22 mouse cellular contexts compared by ENCODE assay signal in the genomic region with DNA sequence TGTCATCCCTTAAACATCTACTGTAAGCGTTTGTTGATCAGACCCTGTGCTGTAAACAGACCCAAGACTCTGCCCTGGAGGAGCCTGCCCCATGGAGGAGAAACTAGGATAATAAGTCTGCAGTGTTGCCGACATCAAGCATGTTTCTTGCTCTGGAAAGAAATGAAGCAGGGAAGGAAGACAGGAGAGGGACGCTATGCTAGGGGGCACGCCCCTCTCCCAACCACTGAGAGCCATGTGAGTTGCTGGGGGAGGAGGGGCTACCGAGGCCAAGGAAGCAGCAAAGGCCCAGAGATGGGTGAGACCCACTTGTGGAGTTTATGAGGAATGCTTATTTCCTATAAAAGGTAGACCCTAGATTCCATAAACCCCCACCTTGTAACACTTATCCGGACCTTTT. TPM values are rescaled to one million over a fixed set of nuclear protein-coding genes. Genes with fewer than 3 reads are reported as not detected.
DNase-seq lines count a peak whose midpoint lies in the region; ATAC-seq and TF ChIP-seq lines count a peak whose summit lies in the region.
"Had no signal": no experiment of that assay in that cellular context is flagged by ENCODE, and none has a peak within 500 bp of the region (broad histone marks: within the 10 kb centered on the region; RNA-seq: fewer than 3 reads in every experiment).

No protein-coding gene starts in this region.

- WGBS in forebrain, embryonic 12.5 days: 20% methylated on average over 6 of the region's 6 CpGs
- WGBS in limb, embryonic 14.5 days: 28% methylated on average over 6 of the region's 6 CpGs

- ATAC-seq in forebrain, embryonic 12.5 days (ENCODE audit: low FRiP score): no peak
- no peak for ATAC-seq in limb, embryonic 14.5 days (ENCODE audit: low FRiP score, low read depth)
- ATAC-seq: intestine, embryonic 15.5 days had no signal

- TF ChIP-seq POLR2A in ES-Bruce4 (IDR thresholded peaks at IDR 0.05; ENCODE audit: insufficient read depth, low read length): no peak
- no peak for TF ChIP-seq POLR2A in limb, embryonic 14.5 days (IDR thresholded peaks at IDR 0.05; ENCODE audit: borderline replicate concordance, extremely low read depth, insufficient read depth, insufficient read length)

- 0 out of 2 replicates have a peak, but pooled peaks cover 2% of the 10 kb centered on the region for H3K36me3 ChIP-seq in ES-Bruce4 (ENCODE audit: control insufficient read depth, insufficient read depth, low read length, poor library complexity, severe bottlenecking)
- H3K36me3 ChIP-seq in forebrain, embryonic 12.5 days (replicated peaks): peaks cover 16% of the 10 kb centered on the region
- peaks cover 11% of the 10 kb centered on the region; the same call in 1 of the 2 replicates for H3K36me3 ChIP-seq in limb, embryonic 14.5 days (ENCODE audit: control insufficient read depth, insufficient read depth, low read length)
- H3K36me3 ChIP-seq: intestine, embryonic 15.5 days had no signal

- peaks cover 18% of the 10 kb centered on the region for H3K9me3 ChIP-seq in ES-Bruce4 (replicated peaks; ENCODE audit: control insufficient read depth, insufficient read depth, low read length, poor library complexity, severe bottlenecking)
- no peaks in the 10 kb centered on the region for H3K9me3 ChIP-seq in forebrain, embryonic 12.5 days
- no peaks in the 10 kb centered on the region for H3K9me3 ChIP-seq in limb, embryonic 14.5 days (ENCODE audit: control insufficient read depth, low read length)
- H3K9me3 ChIP-seq: intestine, embryonic 15.5 days; limb, embryonic 13.5 days had no signal

- no peaks in the 10 kb centered on the region for H3K27me3 ChIP-seq in ES-Bruce4 (ENCODE audit: control insufficient read depth, insufficient read depth, low read length, poor library complexity, severe bottlenecking)
- H3K27me3 ChIP-seq in forebrain, embryonic 12.5 days: no peaks in the 10 kb centered on the region
- H3K27me3 ChIP-seq in limb, embryonic 14.5 days (ENCODE audit: control insufficient read depth, insufficient read depth, low read length): no peaks in the 10 kb centered on the region
- H3K27me3 ChIP-seq: intestine, embryonic 15.5 days; limb, embryonic 13.5 days had no signal

- H3K27ac ChIP-seq in layer of hippocampus, adult 2 months: peak overlapping the region; percentile 85
- H3K27ac ChIP-seq in ES-Bruce4 (ENCODE audit: insufficient read depth, low read length): 0 out of 2 replicates have a peak overlapping the region, but pooled peaks have one; percentile 64
- H3K27ac ChIP-seq in forebrain, embryonic 12.5 days: 0 out of 2 replicates have a peak overlapping the region, but pooled peaks have one; percentile 19
- H3K27ac ChIP-seq in limb, embryonic 14.5 days (replicated peaks; ENCODE audit: low read depth, low read length): no peak overlapping the region
- H3K27ac ChIP-seq: gastrocnemius, adult 2 months; heart, adult 2 months; intestine, embryonic 15.5 days; kidney, postnatal 0 days; limb, embryonic 13.5 days; macrophage had no signal

- DNase-seq in layer of hippocampus, adult 2 months (ENCODE audit: low spot score in 2 of 2): no peak
- no peak for DNase-seq in layer of hippocampus, adult 11-12 months (ENCODE audit: low spot score)
- no peak for DNase-seq in limb, embryonic 14.5 days (ENCODE audit: low spot score)
- no peak for DNase-seq in ovary, postnatal 36 days (ENCODE audit: low spot score)
- no peak for DNase-seq in left cerebral cortex, postnatal 36 days (ENCODE audit: low spot score in 2 of 2)
- DNase-seq in embryo, embryonic 11 days: no peak
- DNase-seq: B cell, adult 2 months; cerebellum, postnatal 25 days; gastrocnemius, adult 2 months; heart, adult 2 months; heart, postnatal 14 days; lung, adult 18-20 months; thymus, adult 18-20 months had no signal

- H3K9ac ChIP-seq in ES-Bruce4 (ENCODE audit: low read depth, poor library complexity, severe bottlenecking): no peak overlapping the region
- no peak overlapping the region for H3K9ac ChIP-seq in forebrain, embryonic 12.5 days
- H3K9ac ChIP-seq in limb, embryonic 14.5 days (ENCODE audit: low read depth, low read length, severe bottlenecking): peak overlapping the region; percentile 12; the same call in 1 of the 2 replicates
- H3K9ac ChIP-seq: intestine, embryonic 15.5 days had no signal

- no peak overlapping the region for H3K4me2 ChIP-seq in forebrain, embryonic 12.5 days
- no peak overlapping the region for H3K4me2 ChIP-seq in limb, embryonic 14.5 days (replicated peaks; ENCODE audit: low read depth, low read length, severe bottlenecking)
- H3K4me2 ChIP-seq: intestine, embryonic 15.5 days; limb, embryonic 13.5 days had no signal

- H3K4me1 ChIP-seq in ES-Bruce4 (ENCODE audit: control insufficient read depth, insufficient read depth, low read length): no peaks in the 10 kb centered on the region
- H3K4me1 ChIP-seq in forebrain, embryonic 12.5 days: peaks cover 15% of the 10 kb centered on the region
- H3K4me1 ChIP-seq in limb, embryonic 14.5 days (ENCODE audit: control insufficient read depth, insufficient read depth, low read length): no peaks in the 10 kb centered on the region

- intact Hi-C loops in left cerebral cortex, postnatal 36 days (cut with DNase I): no loop called here

- peak overlapping the region; percentile 6; the same call in 1 of the 2 replicates for H3K4me3 ChIP-seq in layer of hippocampus, adult 2 months
- no peak overlapping the region for H3K4me3 ChIP-seq in ES-Bruce4 (ENCODE audit: low read depth, low read length)
- H3K4me3 ChIP-seq in forebrain, embryonic 12.5 days (replicated peaks): no peak overlapping the region
- no peak overlapping the region for H3K4me3 ChIP-seq in limb, embryonic 14.5 days (replicated peaks; ENCODE audit: low read length)
- H3K4me3 ChIP-seq: gastrocnemius, adult 2 months; heart, adult 2 months; intestine, embryonic 15.5 days; limb, embryonic 13.5 days had no signal

- no peak for TF ChIP-seq CTCF in layer of hippocampus, adult 2 months (conservative IDR thresholded peaks at IDR 0.05)
- no peak for TF ChIP-seq CTCF in ES-Bruce4 (IDR thresholded peaks at IDR 0.05; ENCODE audit: low read depth, low read length)

- TF ChIP-seq EP300 in ES-Bruce4 (IDR thresholded peaks at IDR 0.05; ENCODE audit: insufficient read depth, low read depth, low read length): no peak

RNA-seq across cellular contexts. Expression of gene Prnd, which starts 17.6 kb away (rescaled TPM):
- total RNA-seq in layer of hippocampus, adult 2 months (2021): not detected
- 1.1 and 2.0 TPM in 2 replicates for polyA plus RNA-seq in ES-Bruce4 (2011; ENCODE audit: insufficient read depth, insufficient read length, low read depth, missing spikeins)
- 7.0 and 7.3 TPM in 2 replicates for polyA plus RNA-seq in forebrain, embryonic 12.5 days (2016; fragmentation: Nextera tagmentation; extraction: Ambion mirVana)
- 41.2 and 46.2 TPM in 2 replicates for polyA plus RNA-seq in limb, embryonic 14.5 days (2012; rRNA removed)
- polyA plus RNA-seq in limb, embryonic 14.5 days (2014; fragmentation: Nextera tagmentation; extraction: Ambion mirVana): 44.6 and 50.5 TPM in 2 replicates
- under 1 TPM in 1 of 2 experiments, not detected in 1; 0.20 TPM for total RNA-seq in left cerebral cortex, postnatal 36 days (2021)
- total RNA-seq: monocyte, adult 5-6 weeks had no signal
- polyA plus RNA-seq: macrophage had no signal

RNA-seq across cellular contexts. Expression of gene Prn, which starts 23.3 kb away (rescaled TPM):
- not detected for total RNA-seq in layer of hippocampus, adult 2 months (2021)
- polyA plus RNA-seq in ES-Bruce4 (2011; ENCODE audit: insufficient read depth, insufficient read length, low read depth, missing spikeins): not detected in 2 replicates
- not detected in 2 replicates for polyA plus RNA-seq in forebrain, embryonic 12.5 days (2016; fragmentation: Nextera tagmentation; extraction: Ambion mirVana)
- 0.12 TPM in 1 of 2 replicates, not detected in the other for polyA plus RNA-seq in limb, embryonic 14.5 days (2012; rRNA removed)
- not detected in 2 replicates for polyA plus RNA-seq in limb, embryonic 14.5 days (2014; fragmentation: Nextera tagmentation; extraction: Ambion mirVana)
- total RNA-seq in left cerebral cortex, postnatal 36 days (2021): under 1 TPM in 1 of 2 experiments, not detected in 1; 0.35 TPM
- total RNA-seq: monocyte, adult 5-6 weeks had no signal
- polyA plus RNA-seq: embryonic facial prominence, embryonic 11.5 days; heart, adult 2 months; limb, embryonic 13.5 days; macrophage; neural tube, embryonic 14.5 days had no signal

RNA-seq across cellular contexts. Expression of gene Prnp, which starts 23.3 kb away (rescaled TPM):
- 100 to 1,000 TPM; 984 to 990 TPM for total RNA-seq in layer of hippocampus, adult 2 months (2021)
- polyA plus RNA-seq in ES-Bruce4 (2011; ENCODE audit: insufficient read depth, insufficient read length, low read depth, missing spikeins): 46.4 and 52.8 TPM in 2 replicates
- polyA plus RNA-seq in forebrain, embryonic 12.5 days (2016; fragmentation: Nextera tagmentation; extraction: Ambion mirVana): 66.4 and 67.7 TPM in 2 replicates
- polyA plus RNA-seq in limb, embryonic 14.5 days (2012; rRNA removed): 38.4 and 39.1 TPM in 2 replicates
- 36.1 and 43.1 TPM in 2 replicates for polyA plus RNA-seq in limb, embryonic 14.5 days (2014; fragmentation: Nextera tagmentation; extraction: Ambion mirVana)
- total RNA-seq in left cerebral cortex, postnatal 36 days (2021): 100 to 1,000 TPM; 729 to 811 TPM
